Mouse (Mus musculus) left cerebral cortex, postnatal 10 days (tissue): ENCODE data around the gene Csf2rb2. TPM values are rescaled to one million over a fixed set of nuclear protein-coding genes. Genes with fewer than 3 reads are reported as not detected.
"Not testable (repeated sequence)": the region's sequence is repeated elsewhere in the genome, so short reads cannot be mapped to it uniquely, and the experiment has no call there.

ENCODE experiments used
- DNase-seq, 2 experiments: peaks; one replicate each; pipeline ENCODE4 v3.0.0; 2021 to 2022; ENCODE audit warnings: low spot score in 2 of 2, mixed read lengths in 1 of 2; ENCODE audit errors: extremely low spot score in 1 of 2
- intact Hi-C: fragments of 180-260 bp; cut with DNase I; formaldehyde crosslinking; loops from one replicate; pipeline ENCODE4 v1.15.1; 2025
- total RNA-seq, 2 experiments: library from RNA; stranded (reverse); gene quantifications; 2 replicates each; pipeline ENCODE4 v1.2.3; 2021

Csf2rb2 gene
- total RNA-seq, 2 experiments from 2014 or later: 0.69 to 0.77 TPM

GRCm38 (mm10) chr15:78323366-78323765, 17.8 kb upstream of the Csf2rb2 start:
- DNase-seq: no peak
- intact Hi-C loops: loop anchor here (5.0 kb wide), 1 partner anchor 66 kb away; no protein-coding TSS in a partner anchor

DNA sequence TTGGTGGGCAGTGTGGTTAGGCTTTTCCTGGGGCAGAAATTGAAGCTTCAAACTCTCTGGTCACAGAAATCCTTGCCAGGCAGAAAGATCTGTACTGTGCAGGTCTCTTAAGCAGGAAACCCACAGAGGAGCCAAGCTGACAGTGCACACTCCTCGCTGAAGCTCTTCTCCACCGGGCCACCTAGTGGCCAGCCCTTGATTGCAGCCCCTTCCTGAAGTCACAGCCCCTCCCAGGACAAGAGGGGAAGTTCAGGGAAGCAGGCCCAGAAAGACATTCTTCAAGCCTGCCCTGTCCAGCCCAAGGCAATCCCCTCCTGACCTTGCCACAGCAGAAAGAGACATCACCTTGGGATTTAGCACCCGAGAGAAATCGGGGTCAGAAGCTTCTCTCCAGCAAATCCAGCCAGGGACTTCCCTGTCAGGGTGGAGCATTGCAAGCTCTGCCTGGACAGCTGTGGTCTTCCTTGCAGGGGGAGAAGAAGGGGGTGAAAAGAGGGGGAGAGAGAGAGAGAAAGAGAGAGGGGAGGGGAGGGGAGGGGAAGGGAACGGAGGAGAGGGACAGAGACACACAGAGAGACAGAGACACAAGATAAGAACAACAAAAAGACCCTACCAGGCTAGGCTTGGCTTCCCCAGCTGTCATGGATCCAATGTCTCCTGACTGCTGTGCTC, 15.4 kb upstream of the Csf2rb2 start:
- peak; percentile 51 to 88 for DNase-seq
- intact Hi-C loops: loop anchor here (5.0 kb wide), 1 partner anchor 64 kb away; no protein-coding TSS in a partner anchor

- intact Hi-C loops, DNase-seq: not testable (repeated sequence)
These were observed 13.0 kb upstream of the Csf2rb2 start for GRCm38 (mm10) chr15:78318338-78319171.

- intact Hi-C loops: not testable (repeated sequence)
These were observed 8.1 kb upstream of the Csf2rb2 start for GRCm38 (mm10) chr15:78313659-78314058.

GRCm38 (mm10) chr15:78312421-78313233, 7.1 kb upstream of the Csf2rb2 start:
- intact Hi-C loops, DNase-seq: not testable (repeated sequence)

More at GRCm38 (mm10) chr15:78313659-78314058, 8.1 kb upstream of the Csf2rb2 start:
- DNase-seq: not testable (repeated sequence)

- DNase-seq: no peak
- intact Hi-C loops: no loop called here
These were observed 5.5 kb upstream of the Csf2rb2 start for GRCm38 (mm10) chr15:78310971-78311370.

- DNase-seq: no peak
- intact Hi-C loops: no loop called here
These were observed 4.3 kb upstream of the Csf2rb2 start for GRCm38 (mm10) chr15:78309865-78310264.

- intact Hi-C loops: no loop called here
- DNase-seq: no peak
These were observed 1.8 kb downstream of the Csf2rb2 start for GRCm38 (mm10) chr15:78303665-78304233.

DNA sequence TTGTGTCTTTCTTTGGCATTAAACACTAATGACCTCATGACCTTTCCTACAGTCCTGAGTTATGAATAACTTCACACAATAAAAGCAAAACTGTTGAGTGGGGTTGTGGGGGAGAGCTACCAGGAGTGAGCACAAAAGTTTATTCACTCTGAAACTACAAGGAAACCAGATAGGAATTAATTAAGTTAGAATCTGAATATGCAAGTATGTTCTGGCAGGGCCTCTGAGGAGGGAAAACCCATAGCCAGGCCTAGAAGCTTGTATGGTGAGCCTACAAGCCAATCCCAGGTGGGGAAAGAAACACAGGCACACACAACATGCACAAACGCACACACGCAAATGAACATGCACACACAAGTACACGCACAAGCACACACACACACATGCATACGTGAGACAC, 2.8 kb downstream of the Csf2rb2 start:
- no peak for DNase-seq
- intact Hi-C loops: no loop called here

DNA sequence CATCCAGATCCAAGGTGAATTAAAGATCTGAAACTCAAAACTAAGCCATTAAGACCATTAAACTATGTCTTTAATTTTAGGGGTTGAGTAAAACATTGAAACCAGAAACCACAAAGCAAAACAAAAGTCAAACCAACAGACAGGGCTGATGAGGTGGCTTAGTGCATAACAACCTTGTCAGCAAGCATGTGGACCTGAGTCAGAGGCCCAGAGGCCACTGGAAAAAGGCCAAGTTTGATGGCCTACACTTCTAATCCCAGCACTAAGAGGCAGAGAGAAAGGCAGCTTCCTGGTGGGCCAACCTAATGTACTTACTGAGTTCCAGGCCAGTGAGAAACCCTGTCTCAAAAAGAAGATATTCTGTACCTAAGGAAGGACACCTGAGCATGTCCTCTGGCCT, 4.7 kb downstream of the Csf2rb2 start:
- intact Hi-C loops: no loop called here

DNA sequence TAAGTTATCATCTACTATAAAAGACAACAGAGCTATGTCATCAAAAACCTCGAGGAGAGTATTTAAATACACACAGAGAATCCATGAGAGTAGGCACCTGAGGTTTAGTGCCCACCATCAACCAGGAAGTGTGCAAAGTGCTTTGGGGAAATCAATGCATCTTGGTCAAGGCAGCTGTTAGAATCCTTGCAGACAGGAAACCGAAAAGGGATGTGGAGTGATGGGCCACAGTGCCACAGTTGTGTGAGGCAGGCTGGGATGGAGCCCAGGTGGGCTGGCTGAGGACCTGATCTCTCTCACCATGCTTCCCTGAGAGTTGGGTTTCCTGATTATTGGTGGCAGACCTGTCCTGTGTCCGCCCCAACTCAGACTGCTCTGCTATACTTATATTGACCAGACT, 5.9 kb downstream of the Csf2rb2 start:
- intact Hi-C loops: no loop called here
- no peak for DNase-seq

More for the DNA sequence above, 4.7 kb downstream of the Csf2rb2 start:
- no peak for DNase-seq

DNA sequence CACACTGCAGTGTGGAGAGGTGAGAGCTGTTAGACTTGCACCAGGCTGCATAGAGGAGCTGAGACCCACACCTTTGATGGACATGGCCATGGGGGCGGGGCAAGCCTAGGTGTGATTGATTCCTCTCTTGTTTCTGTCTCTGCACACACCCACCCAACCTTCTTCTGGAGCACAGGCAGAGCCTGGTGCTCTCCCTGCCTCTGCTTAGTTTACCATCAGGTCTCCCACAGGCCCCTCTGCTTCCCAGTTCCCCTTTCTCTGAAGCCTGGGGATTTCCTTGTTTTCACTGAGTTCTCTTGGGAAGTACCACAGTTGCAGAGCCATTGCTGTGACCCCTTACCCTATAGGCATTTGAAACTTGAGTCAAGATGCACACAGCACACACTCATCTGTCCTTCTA, 7.0 kb downstream of the Csf2rb2 start:
- DNase-seq: no peak
- intact Hi-C loops: no loop called here

GRCm38 (mm10) chr15:78293716-78294115, 11.8 kb downstream of the Csf2rb2 start:
- no peak for DNase-seq
- intact Hi-C loops: loop anchor here (2.0 kb wide), 1 partner anchor 43 kb away; no protein-coding TSS in a partner anchor

DNA sequence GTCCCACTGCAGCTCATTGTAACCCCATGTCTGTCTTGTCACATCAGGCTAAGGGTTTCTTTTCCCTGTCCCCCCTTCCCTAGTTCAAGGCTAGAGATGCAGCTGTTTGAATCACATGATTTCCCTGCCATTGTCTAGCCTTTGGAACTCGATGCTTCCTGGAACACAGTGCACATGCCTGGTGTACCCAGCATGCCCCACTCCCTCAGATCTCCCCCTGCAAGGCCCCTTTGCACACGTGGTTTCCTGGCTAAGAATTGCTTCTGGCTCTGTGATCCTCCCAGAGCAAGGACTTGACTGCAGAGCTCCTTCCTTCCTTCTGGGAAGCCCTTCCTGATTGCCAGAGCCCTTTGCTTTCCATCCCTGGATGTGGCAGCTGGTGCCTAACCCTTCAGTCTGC, 12.3 kb downstream of the Csf2rb2 start:
- DNase-seq, intact Hi-C loops: not testable (repeated sequence)

DNA sequence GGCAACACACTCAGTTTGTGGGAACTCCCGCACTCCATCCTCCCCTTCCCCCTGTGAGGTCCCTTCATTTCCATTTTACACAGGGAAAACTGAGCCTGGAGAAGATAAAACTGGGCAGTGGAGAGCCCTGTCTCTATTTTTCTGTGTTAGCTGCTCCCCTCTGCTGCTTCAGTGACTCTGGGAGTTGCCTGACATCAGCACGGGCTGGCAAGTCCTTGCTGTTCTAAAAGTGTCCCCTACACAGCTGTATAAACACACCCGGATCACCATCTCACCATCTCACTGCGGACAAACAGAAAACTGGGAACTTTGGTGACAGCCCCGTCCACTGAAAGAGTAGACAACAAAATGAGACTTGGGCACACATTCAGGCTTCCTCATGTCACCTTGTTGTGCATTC, 15.7 kb downstream of the Csf2rb2 start:
- intact Hi-C loops, DNase-seq: not testable (repeated sequence)

GRCm38 (mm10) chr15:78287941-78288340, 17.6 kb downstream of the Csf2rb2 start:
- intact Hi-C loops: no loop called here
- no peak for DNase-seq

DNA sequence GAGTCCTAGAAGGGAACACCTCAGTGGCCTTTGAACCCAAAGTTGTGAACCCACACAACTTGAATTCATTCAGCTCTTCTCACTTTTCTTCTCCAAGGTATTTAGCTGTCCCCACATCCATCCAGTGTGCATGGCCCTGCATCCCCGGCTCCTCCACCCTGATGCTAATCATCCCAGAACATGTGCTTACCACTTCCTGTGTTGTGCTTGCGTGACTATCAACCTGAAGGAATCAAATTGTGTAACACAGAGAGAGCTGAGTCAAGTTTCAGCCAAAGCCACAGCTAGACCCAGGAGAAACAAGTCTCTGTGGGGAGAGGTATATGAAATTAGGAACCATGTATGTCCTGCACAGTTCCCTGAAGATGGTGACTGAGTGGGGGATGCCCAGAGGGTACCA, 27.2 kb downstream of the Csf2rb2 start:
- intact Hi-C loops: no loop called here
- DNase-seq: no peak

DNA sequence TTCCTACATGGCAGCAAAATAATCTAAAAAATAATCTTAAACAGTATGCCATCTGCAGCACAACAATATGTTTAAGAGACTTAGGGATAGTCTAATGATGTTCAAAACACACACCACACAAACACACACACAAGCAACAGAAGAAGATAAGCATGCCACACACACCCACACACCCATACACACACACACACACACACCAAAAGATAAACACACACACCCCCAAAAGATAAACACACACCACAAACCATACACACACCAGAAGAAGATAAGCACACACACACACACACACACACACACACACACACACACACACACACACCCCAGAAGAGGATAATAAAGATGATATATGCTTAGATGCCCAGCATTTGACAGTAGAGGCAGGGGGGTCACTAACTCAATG, 34.3 kb downstream of the Csf2rb2 start:
- intact Hi-C loops: no loop called here
- no peak for DNase-seq

DNA sequence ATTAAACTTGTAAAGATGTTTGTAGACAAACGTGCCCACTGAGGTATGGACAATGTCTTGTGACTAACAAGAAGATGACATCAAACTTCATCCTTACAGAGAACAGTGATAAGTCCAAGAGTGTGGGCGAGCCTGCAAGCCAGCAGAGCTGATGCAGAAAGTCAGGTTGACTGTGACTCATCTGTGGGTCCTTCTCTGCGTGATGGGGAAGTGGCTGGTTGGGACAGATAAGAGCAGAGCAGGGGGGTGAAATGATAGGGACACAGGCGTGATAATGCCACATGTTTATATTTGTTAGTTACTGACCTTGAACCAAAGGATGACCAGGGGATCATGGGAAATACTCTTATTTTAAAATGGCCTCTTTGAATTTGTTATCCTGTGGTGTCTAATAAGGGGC, 37.7 kb downstream of the Csf2rb2 start:
- intact Hi-C loops: no loop called here
- DNase-seq: no peak
